Mouse (Mus musculus): ENCODE measurements around the gene Hist1h2ae.
"Not testable (repeated sequence)": the region's sequence is repeated elsewhere in the genome, so short reads cannot be mapped to it uniquely, and the experiment has no call there.

The Hist1h2ae gene

DNA sequence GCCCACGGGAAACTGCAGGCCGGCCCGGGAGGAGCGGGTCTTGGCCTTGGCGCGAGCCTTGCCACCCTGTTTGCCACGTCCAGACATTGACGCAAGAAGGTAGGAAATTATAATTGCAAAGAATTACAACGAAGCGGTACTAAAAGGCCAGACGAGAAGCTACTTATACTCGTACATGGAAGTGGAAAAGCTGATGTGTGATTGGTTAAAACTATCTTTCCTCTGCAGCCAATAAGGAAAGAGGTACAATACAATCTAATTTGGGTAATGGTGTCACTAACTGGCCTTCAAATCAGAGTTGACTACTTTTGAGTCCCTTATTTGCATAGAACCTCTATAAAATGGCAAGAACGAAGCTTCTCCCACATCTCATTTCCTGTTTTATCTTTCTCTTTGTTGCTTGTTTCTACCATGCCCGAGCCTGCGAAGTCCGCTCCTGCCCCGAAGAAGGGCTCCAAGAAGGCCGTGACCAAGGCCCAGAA, at the start of gene Hist1h2ae, which contains the start of gene Hist1h2bg:
Gene Hist1h2ae, minus strand, starts transcription at position 199 of the 482 bp plus-strand sequence.
Gene Hist1h2bg, plus strand, starts transcription at position 375 of the 482 bp plus-strand sequence.
- peak; percentile 93 for DNase-seq (ENCODE audit: low read depth, low spot score)

- DNase-seq (ENCODE audit: low read depth, low spot score), result peak; percentile 28
These were observed 49.2 kb upstream of the Hist1h2ae start for GRCm38 (mm10) chr13:23620056-23620732.

DNA sequence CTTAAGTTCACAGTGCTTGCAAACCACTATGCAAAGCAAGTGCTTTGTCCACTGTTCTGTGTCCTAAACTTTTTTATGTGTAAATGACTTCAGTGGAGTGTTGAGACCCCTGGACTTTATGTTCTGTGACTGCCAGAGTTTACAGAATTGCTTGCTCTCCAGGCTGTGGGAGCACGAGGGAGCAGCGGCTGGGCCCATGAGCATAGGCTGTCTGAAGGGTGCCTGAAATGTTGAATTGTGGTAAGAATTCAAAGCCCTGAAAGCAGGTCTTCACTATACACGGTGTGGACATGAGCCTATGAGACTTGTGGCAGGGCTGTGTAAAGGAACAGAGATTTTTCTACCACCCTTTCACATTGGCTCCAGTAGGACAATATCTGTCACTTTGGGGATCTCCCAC, 40.6 kb upstream of the Hist1h2ae start:
- no peak for DNase-seq (ENCODE audit: low read depth, low spot score)

DNA sequence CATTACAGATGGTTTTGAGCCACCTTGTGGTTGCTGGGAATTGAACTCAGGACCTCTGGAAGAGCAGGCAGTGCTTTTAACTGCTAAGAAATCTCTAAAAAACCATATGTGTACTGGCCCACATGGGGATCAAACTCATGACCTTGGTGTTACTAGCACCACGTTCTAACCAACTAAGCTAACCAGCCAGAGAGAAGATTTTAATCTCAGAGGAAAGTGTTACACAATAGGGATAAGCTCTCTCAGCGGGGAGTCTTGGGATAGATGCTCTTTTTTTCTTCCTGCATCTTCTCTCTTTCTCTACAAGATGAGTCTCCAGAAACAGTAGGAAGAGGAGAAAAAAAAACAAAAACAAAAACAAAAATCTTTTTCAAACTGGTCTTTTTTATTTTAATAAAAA, 39.4 kb upstream of the Hist1h2ae start:
- no peak for DNase-seq (ENCODE audit: low read depth, low spot score)

- DNase-seq (ENCODE audit: low read depth, low spot score), result no peak
These were observed 38.8 kb upstream of the Hist1h2ae start for GRCm38 (mm10) chr13:23609844-23610243.

DNA sequence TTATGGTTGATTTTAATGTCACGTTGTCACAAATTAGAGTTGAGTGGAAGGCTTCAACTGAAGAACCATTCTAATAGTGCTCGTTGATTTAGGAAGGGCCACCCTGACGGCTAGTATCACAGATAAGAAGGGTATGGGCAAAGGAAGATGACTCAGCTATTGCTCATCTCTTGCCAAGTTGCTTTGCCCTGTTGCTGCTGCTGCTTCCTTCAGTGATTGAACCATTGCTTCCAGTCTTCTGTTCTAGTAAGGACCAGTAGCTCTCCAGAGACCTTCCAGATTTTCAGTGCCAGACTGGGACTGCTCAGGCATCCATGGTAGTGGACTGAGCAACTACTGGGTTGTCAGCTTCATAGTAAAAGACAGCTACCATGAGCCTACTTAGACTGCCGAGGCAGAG, 38.2 kb upstream of the Hist1h2ae start:
- peak; percentile 62 for DNase-seq (ENCODE audit: low read depth, low spot score)

DNA sequence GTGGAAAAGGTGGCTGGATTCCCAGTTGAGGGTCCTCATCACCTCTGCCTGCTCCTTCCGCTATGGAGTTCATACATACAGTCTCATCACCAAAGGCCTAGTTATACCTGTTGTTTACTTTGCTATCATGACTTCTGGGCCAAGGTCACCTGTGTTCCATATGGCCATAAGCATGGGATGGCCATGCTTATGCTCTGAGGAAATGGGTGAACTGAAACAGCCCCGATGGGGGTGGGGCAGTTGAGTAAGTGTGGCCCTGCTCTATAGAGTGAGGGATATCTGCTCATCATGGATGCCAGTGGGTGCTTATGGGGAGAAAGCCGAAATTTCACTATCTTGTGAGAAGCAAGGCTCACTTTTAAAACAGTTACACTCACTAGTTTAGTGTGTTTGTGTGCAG, 34.0 kb upstream of the Hist1h2ae start:
- DNase-seq (ENCODE audit: low read depth, low spot score), result no peak

DNA sequence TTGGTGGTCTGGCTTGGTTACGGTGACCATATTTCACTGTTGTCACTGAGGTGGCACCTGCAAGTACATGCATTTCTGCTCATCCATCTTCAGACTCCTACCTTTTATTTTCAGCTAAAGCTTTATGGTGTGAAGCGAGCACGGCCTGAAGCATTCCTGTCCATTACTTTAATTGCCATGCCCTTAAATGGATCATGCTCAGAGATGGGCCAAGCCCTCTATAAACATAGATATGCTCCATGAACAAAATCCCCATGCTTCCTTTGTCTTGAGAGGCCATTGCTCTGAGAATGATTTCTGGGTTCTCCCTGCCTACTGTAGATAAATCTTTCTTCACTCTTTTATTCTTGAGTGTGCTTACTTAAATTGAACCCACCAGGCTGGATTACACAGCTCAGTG, 33.4 kb upstream of the Hist1h2ae start:
- no peak for DNase-seq (ENCODE audit: low read depth, low spot score)

DNA sequence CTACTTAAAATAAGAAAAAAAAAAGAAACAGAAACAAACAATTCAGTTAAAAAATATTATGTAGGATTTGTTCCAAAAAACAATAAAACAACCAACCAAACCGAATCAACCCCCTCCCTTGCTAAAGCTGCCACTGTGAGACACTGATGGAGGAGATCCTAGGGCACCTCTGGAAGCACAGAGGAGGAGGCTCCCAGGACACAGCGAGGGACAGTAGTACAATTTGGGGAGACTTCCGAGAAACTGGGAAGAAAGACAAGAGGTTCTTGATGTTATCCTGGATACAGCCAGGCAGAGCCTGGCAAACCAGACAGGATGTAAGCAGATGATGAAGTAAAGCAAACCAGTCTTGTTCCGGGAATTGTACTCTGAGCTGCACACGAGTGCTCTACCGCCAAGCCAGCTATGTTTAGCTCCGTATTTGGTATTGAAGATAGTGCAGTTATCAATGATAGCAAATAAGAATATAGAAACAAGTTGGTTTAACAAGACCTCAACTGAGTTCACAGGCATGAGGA, 32.2 kb upstream of the Hist1h2ae start:
- no peak for DNase-seq (ENCODE audit: low read depth, low spot score)

- DNase-seq (ENCODE audit: low read depth, low spot score), result peak; percentile 90
These were observed 26.9 kb upstream of the Hist1h2ae start for GRCm38 (mm10) chr13:23597957-23598356.

DNA sequence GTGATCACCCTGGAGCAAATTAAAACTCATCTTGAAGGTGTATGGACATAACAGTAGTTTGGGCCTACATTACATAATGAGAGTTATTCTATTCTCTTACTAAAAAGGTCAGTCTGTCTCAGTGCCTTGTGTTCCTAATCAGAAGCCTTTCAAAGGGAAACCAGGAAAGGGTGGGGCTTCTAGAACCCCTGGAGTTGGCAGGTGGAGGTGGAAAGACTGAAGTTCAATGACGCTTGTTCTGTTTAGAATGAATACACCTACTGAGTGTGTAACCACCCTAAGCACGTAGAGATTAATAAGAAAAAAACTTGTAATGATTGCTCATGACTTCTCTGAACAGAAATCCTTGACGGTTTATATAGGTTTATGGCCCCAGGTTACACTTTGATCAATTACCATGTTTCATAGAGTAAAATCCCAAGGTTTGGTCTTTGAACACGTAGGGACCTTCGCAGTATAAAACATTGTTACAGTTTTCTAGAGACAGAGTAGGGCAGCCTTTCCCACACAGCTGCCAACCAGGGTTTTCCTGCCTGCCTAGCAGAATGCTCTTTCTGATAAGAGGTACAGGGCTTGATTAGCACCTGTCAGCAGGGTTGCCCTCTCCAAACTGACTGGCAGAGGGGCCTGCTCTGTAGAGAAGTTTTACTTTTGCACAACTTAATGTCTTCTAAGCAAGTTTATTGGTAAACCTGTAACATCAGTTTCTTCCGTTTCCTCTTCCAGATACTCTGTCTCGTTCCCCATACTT, 24.8 kb upstream of the Hist1h2ae start:
- DNase-seq (ENCODE audit: low read depth, low spot score), result peak; percentile 65

DNA sequence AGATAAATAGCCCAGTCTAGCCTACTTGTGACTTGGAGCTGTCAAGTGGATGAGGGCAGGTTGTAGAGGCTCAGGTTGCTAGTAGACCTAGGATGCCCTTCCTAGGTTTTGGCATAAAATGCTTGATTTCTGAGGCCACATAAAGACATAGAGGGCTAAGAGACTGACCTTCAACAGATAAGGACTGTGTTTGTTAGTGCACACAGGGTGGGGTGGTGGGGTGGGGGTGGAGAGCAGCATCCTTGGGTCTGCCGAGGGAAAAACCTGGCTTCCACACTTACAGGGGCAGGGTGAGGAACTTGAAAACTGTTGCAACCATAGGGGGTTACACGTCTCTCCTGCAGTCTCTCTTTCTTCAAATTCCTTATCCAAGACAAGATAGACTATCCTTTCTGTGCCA, 24.2 kb upstream of the Hist1h2ae start:
- no peak for DNase-seq (ENCODE audit: low read depth, low spot score)

- no peak for DNase-seq (ENCODE audit: low read depth, low spot score)
These were observed 22.2 kb upstream of the Hist1h2ae start for GRCm38 (mm10) chr13:23593051-23593770.

- DNase-seq (ENCODE audit: low read depth, low spot score), result no peak
These were observed 21.6 kb upstream of the Hist1h2ae start for GRCm38 (mm10) chr13:23592614-23593013.

DNA sequence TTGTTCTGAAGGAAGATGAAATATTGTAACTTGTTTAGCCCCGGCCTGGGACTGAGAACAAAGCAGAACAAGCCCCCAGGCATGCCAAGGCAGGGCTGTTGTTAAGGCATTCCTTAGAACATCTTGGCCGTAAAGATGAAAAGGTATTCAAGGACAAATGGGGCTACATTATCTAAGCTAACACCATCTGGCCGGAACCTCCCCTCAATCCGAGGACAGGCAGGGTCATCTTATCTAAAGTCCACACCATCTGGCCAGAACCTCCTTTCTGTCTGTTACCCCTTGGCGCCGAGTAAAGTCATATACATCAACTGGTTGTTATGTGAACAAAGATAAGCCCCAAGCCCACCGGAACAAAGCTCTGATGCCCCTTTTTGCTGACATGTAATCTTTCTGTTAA, 20.9 kb upstream of the Hist1h2ae start:
- DNase-seq (ENCODE audit: low read depth, low spot score), result not testable (repeated sequence)

DNA sequence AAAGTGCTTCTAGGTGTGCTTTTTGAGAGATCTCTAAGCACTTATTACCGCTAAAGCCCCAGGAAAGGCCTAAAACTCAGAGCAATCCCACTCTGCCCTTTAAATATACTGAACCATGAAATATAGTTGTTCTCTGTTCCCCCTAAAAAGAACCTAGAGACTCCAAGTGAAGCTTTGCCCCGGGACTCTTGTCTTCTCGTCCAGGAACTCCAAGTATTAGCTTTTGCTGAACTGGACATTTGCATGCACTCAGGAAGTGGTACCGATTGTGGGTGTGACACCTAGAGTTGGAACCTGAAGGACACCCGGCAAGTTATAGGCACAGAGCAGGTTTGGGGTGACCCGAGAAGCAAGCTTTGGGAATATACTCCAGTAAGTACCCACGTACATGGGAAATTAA, 20.2 kb upstream of the Hist1h2ae start:
- DNase-seq (ENCODE audit: low read depth, low spot score), result no peak

- peak; percentile 42 for DNase-seq (ENCODE audit: low read depth, low spot score)
These were observed 15.9 kb upstream of the Hist1h2ae start for GRCm38 (mm10) chr13:23586940-23587225.

DNA sequence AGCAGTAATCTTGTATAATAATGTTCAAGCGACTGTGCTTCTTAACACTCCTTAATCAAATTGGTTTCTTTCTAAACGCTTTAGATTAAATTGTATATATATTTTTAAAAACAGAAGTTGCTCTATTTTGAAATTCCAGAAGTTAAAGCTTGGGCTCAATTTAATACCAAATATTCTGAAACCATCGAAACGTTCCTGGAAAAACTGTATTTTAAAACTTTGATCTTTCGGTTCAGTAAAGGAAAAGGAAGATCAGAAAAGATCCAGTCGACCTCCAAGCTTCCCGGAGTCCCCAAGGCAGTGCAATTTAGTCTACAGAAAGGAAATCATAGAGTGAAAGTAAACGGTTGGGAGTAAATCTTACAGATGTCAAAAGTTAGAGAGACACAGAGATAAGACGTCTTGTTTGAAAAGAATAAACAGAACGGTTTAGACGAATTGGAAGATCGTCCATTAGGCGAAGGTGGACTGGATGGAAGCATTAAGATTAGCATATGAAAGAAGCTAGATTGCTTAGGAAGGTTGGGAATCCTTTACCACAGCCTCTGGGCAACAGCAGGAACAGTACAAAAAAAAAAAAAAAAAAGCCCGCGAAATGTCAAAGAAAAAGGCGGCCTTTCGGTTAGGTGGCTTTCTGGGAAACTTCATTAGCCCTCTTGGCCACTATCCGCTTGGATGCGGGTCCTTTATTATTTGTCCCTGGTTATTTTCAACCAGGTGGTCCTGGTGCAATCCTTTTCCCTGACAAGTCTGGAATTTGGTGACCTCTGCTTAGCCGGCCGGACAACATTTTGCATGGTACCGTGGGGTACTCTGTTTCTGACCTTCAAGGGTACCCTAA, 15.3 kb upstream of the Hist1h2ae start:
- DNase-seq (ENCODE audit: low read depth, low spot score), result peak; percentile 60

GRCm38 (mm10) chr13:23585442-23586098, 14.6 kb upstream of the Hist1h2ae start:
- peak; percentile 93 for DNase-seq (ENCODE audit: low read depth, low spot score)

GRCm38 (mm10) chr13:23585029-23585441, 14.0 kb upstream of the Hist1h2ae start:
- peak; percentile 79 for DNase-seq (ENCODE audit: low read depth, low spot score)

GRCm38 (mm10) chr13:23584331-23584730, 13.3 kb upstream of the Hist1h2ae start:
- peak; percentile 37 for DNase-seq (ENCODE audit: low read depth, low spot score)

All from c-Kit-negative CD71-positive TER-119-positive erythroid progenitor cells, embryonic 14.5 days (primary cell).